28 mouse cellular contexts compared by ENCODE assay signal in the genomic region with DNA sequence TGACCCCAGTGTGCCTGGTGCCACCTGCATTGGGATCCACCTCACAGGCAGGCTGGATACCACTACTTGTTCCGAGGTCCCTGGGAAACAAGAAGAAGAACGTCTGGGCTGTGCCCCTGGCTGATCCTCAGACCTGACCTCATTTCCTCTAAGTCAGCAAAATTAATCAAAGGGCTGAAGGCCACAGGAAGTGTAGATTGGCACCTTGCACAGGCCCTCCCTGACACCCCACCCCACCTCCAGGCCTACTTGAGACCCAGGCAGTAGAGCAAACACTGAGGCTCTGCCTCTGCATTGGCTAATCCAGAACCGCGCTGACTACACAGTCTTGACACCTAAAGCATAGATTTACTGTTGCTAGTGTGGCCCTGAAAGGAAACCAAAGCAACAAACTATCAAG. TPM values are rescaled to one million over a fixed set of nuclear protein-coding genes. Genes with fewer than 3 reads are reported as not detected.
DNase-seq lines count a peak whose midpoint lies in the region; ATAC-seq and TF ChIP-seq lines count a peak whose summit lies in the region.
"Had no signal": no experiment of that assay in that cellular context is flagged by ENCODE, and none has a peak within 500 bp of the region (broad histone marks: within the 10 kb centered on the region; RNA-seq: fewer than 3 reads in every experiment).

No protein-coding gene starts in this region.

- TF ChIP-seq CTCF in liver, adult 2 months (IDR thresholded peaks at IDR 0.05; ENCODE audit: low read depth, low read length) = no peak
- TF ChIP-seq CTCF in CH12.LX (conservative IDR thresholded peaks at IDR 0.05 in 1 of 2, IDR thresholded peaks at IDR 0.05 in 1 of 2; ENCODE audit: low read depth in 2 of 2, low read length in 2 of 2) = no peak

- peak overlapping the region; percentile 50 for H3K4me3 ChIP-seq in liver, adult 2 months (ENCODE audit: insufficient read depth, low read depth, low read length)
- H3K4me3 ChIP-seq in liver, embryonic 12.5 days = no peak overlapping the region
- H3K4me3 ChIP-seq in CH12.LX (replicated peaks in 1 of 3; ENCODE audit: low read depth in 2 of 3, low read length in 2 of 3, poor library complexity in 1 of 3) = no peak overlapping the region
- H3K4me3 ChIP-seq in midbrain, embryonic 15.5 days = no peak overlapping the region
- H3K4me3 ChIP-seq: forebrain, embryonic 10.5 days; heart, adult 2 months; hindbrain, embryonic 13.5 days; kidney, embryonic 15.5 days; limb, embryonic 12.5 days; lung, embryonic 15.5 days; midbrain, embryonic 12.5 days had no signal

- dilution Hi-C loops in CH12.LX (cut with MboI; ENCODE audit: extremely low pct_ligation_motif_present, extremely low pct_unique_long_range_greater_than_20kb, low sequenced_read_pairs) = no loop called here

- no peak for ATAC-seq in liver, embryonic 12.5 days
- peak; percentile 57 to 72 for ATAC-seq in hematopoietic stem cell, adult 5-6 weeks (replicated peaks in 1 of 2; ENCODE audit: insufficient read depth in 1 of 2, low FRiP score in 2 of 2, low TSS enrichment in 1 of 2, low read depth in 1 of 2, poor library complexity in 2 of 2, severe bottlenecking in 2 of 2)
- ATAC-seq in megakaryocyte progenitor cell, adult 5-6 weeks (replicated peaks; ENCODE audit: poor library complexity) = 0 out of 2 replicates have a peak, but pooled peaks have one; percentile 14
- no peak for ATAC-seq in midbrain, embryonic 15.5 days (replicated peaks)
- ATAC-seq: activated CD4-positive, CD25-positive, alpha-beta regulatory T cell, adult 4 months; forebrain, postnatal 0 days had no signal

- DNase-seq in liver, adult 2 months (ENCODE audit: extremely low read depth, low read depth, low spot score) = peak; percentile 69
- DNase-seq in CH12.LX (ENCODE audit: extremely low read depth) = no peak
- no peak for DNase-seq in cerebellum, adult 9-11 months
- DNase-seq: adrenal gland, adult 8-10 months; cerebellum, adult 9-10 months; forebrain, postnatal 0 days; gastrocnemius, postnatal 14 days; heart, adult 2 months; kidney, adult 11 months; kidney, postnatal 4 days; lung, postnatal 4 days; spleen, adult 18-20 months; thymus, postnatal 25 days had no signal

- 15% methylated on average over 4 of the region's 4 CpGs for WGBS in liver, adult 2 months
- 48% methylated on average over 4 of the region's 4 CpGs for WGBS in liver, embryonic 12.5 days (ENCODE audit: insufficient replicate concordance)
- 82% methylated on average over 4 of the region's 4 CpGs for WGBS in midbrain, embryonic 15.5 days

- no peak for TF ChIP-seq EP300 in CH12.LX (IDR thresholded peaks at IDR 0.05; ENCODE audit: low read length)

- no peaks in the 10 kb centered on the region for H3K36me3 ChIP-seq in liver, adult 2 months (ENCODE audit: control insufficient read depth, insufficient read depth, low read length)
- H3K36me3 ChIP-seq in liver, embryonic 12.5 days = no peaks in the 10 kb centered on the region
- no peaks in the 10 kb centered on the region for H3K36me3 ChIP-seq in CH12.LX (replicated peaks in 1 of 2; ENCODE audit: control insufficient read depth in 1 of 2, insufficient read depth in 1 of 2, low read length in 1 of 2)
- no peaks in the 10 kb centered on the region for H3K36me3 ChIP-seq in midbrain, embryonic 15.5 days (replicated peaks)
- H3K36me3 ChIP-seq: forebrain, embryonic 10.5 days; hindbrain, embryonic 13.5 days; kidney, embryonic 15.5 days; limb, embryonic 12.5 days; lung, embryonic 15.5 days; midbrain, embryonic 12.5 days had no signal

- H3K27ac ChIP-seq in liver, adult 2 months (replicated peaks; ENCODE audit: insufficient read depth, low read depth, low read length) = peak overlapping the region; percentile 65
- no peak overlapping the region for H3K27ac ChIP-seq in liver, embryonic 12.5 days
- no peak overlapping the region for H3K27ac ChIP-seq in CH12.LX (ENCODE audit: insufficient read depth, low read depth)
- no peak overlapping the region for H3K27ac ChIP-seq in midbrain, embryonic 15.5 days
- H3K27ac ChIP-seq: forebrain, embryonic 10.5 days; heart, adult 2 months; hindbrain, embryonic 13.5 days; kidney, embryonic 15.5 days; limb, embryonic 12.5 days; lung, embryonic 15.5 days; midbrain, embryonic 12.5 days had no signal

- in situ Hi-C loops in CH12.LX (cut with MboI; ENCODE audit: low pct_ligation_motif_present, low pct_unique_long_range_greater_than_20kb, low sequenced_read_pairs) = loop anchor here (5.0 to 25.0 kb wide), 3 partner anchors 37 to 1097 kb away; no protein-coding TSS in a partner anchor

- no peak for TF ChIP-seq RAD21 in CH12.LX (IDR thresholded peaks at IDR 0.05; ENCODE audit: low read depth, low read length)

- H3K27me3 ChIP-seq in liver, adult 2 months (ENCODE audit: control insufficient read depth, insufficient read depth, low read length) = no peaks in the 10 kb centered on the region
- no peaks in the 10 kb centered on the region for H3K27me3 ChIP-seq in liver, embryonic 12.5 days (replicated peaks)
- no peaks in the 10 kb centered on the region for H3K27me3 ChIP-seq in CH12.LX (replicated peaks)
- H3K27me3 ChIP-seq in midbrain, embryonic 15.5 days (replicated peaks) = no peaks in the 10 kb centered on the region
- H3K27me3 ChIP-seq: limb, embryonic 12.5 days; lung, embryonic 15.5 days had no signal

- H3K9me3 ChIP-seq in liver, embryonic 12.5 days (replicated peaks) = no peaks in the 10 kb centered on the region
- no peaks in the 10 kb centered on the region for H3K9me3 ChIP-seq in CH12.LX (replicated peaks; ENCODE audit: low read length)
- no peaks in the 10 kb centered on the region for H3K9me3 ChIP-seq in midbrain, embryonic 15.5 days
- H3K9me3 ChIP-seq: forebrain, embryonic 10.5 days; hindbrain, embryonic 13.5 days; kidney, embryonic 15.5 days; limb, embryonic 12.5 days; lung, embryonic 15.5 days; midbrain, embryonic 12.5 days had no signal

- H3K4me2 ChIP-seq in liver, embryonic 12.5 days = no peak overlapping the region
- no peak overlapping the region for H3K4me2 ChIP-seq in CH12.LX (ENCODE audit: insufficient read depth, low read depth, poor library complexity, severe bottlenecking)
- H3K4me2 ChIP-seq in midbrain, embryonic 15.5 days = no peak overlapping the region
- H3K4me2 ChIP-seq: hindbrain, embryonic 13.5 days; kidney, embryonic 15.5 days; limb, embryonic 12.5 days; lung, embryonic 15.5 days; midbrain, embryonic 12.5 days had no signal

- peak overlapping the region; percentile 59 for H3K9ac ChIP-seq in liver, adult 2 months (ENCODE audit: low read depth, low read length)
- no peak overlapping the region for H3K9ac ChIP-seq in liver, embryonic 12.5 days
- no peak overlapping the region for H3K9ac ChIP-seq in CH12.LX (ENCODE audit: insufficient read depth, low read depth)
- no peak overlapping the region for H3K9ac ChIP-seq in midbrain, embryonic 15.5 days
- H3K9ac ChIP-seq: forebrain, postnatal 0 days; hindbrain, embryonic 13.5 days; kidney, embryonic 15.5 days; limb, embryonic 12.5 days; lung, embryonic 15.5 days; midbrain, embryonic 12.5 days had no signal

- peaks cover 15% of the 10 kb centered on the region; the same call in 1 of the 2 replicates for H3K79me2 ChIP-seq in liver, adult 2 months (ENCODE audit: control insufficient read depth, insufficient read depth, low read length)
- H3K79me2 ChIP-seq in CH12.LX (replicated peaks; ENCODE audit: control insufficient read depth, extremely low read depth, insufficient read depth, poor library complexity, severe bottlenecking) = no peaks in the 10 kb centered on the region

- peaks cover 27% of the 10 kb centered on the region for H3K4me1 ChIP-seq in liver, adult 2 months (ENCODE audit: control insufficient read depth, insufficient read depth, low read length)
- H3K4me1 ChIP-seq in liver, embryonic 12.5 days = peaks cover 5% of the 10 kb centered on the region; the same call in 1 of the 2 replicates
- H3K4me1 ChIP-seq in CH12.LX (ENCODE audit: control insufficient read depth in 1 of 2, insufficient read depth in 2 of 2) = peaks cover under 1 to 14% of the 10 kb centered on the region in 2 experiments; a peak in 3 of 4 replicates
- no peaks in the 10 kb centered on the region for H3K4me1 ChIP-seq in midbrain, embryonic 15.5 days
- H3K4me1 ChIP-seq: hindbrain, embryonic 13.5 days; kidney, embryonic 15.5 days; limb, embryonic 12.5 days; lung, embryonic 15.5 days; midbrain, embryonic 12.5 days had no signal

- TF ChIP-seq POLR2A in liver, adult 2 months (IDR thresholded peaks at IDR 0.05; ENCODE audit: extremely low read depth, insufficient read depth, low read length) = 0 out of 2 replicates have a peak, but pooled peaks have one; percentile 12
- no peak for TF ChIP-seq POLR2A in CH12.LX (IDR thresholded peaks at IDR 0.05; ENCODE audit: low read depth, low read length)

RNA-seq across cellular contexts. Expression of a gene that starts 1.7 kb away (rescaled TPM):
- total RNA-seq in liver, adult 2 months (2014; rRNA removed) = 137 and 158 TPM in 2 replicates
- polyA plus RNA-seq in liver, adult 2 months (2012; rRNA removed) = 263 and 285 TPM in 2 replicates
- 1.5 and 1.6 TPM in 2 replicates for polyA plus RNA-seq in liver, embryonic 12.5 days (2016; fragmentation: Nextera tagmentation; extraction: Ambion mirVana)
- total RNA-seq in CH12.LX (2012; rRNA removed) (not detected in 2 replicates), CH12.LX (2014; rRNA removed) (not detected in 2 replicates)
- not detected in 2 replicates for polyA plus RNA-seq in CH12.LX (2012; ENCODE audit: insufficient read length, low read depth)
- not detected in 2 replicates for total RNA-seq in hematopoietic stem cell, adult 5-6 weeks (2017)
- not detected in 2 replicates for total RNA-seq in megakaryocyte progenitor cell, adult 5-6 weeks (2015)
- not detected in 2 replicates for total RNA-seq in megakaryocyte progenitor cell, adult 5-6 weeks (2017)
- polyA plus RNA-seq in midbrain, embryonic 15.5 days (2015; fragmentation: Nextera tagmentation; extraction: Ambion mirVana) = not detected in 2 replicates
- total RNA-seq: forebrain, postnatal 0 days; gastrocnemius, postnatal 14 days; left cerebral cortex, postnatal 14 days; monocyte, adult 5-6 weeks had no signal
- polyA plus RNA-seq: activated CD4-positive, CD25-positive, alpha-beta regulatory T cell, adult 4 months; embryonic facial prominence, embryonic 11.5 days; forebrain, embryonic 10.5 days; forebrain, postnatal 0 days; hindbrain, embryonic 13.5 days; limb, embryonic 12.5 days; lung, embryonic 15.5 days; midbrain, embryonic 12.5 days; neural tube, embryonic 11.5 days had no signal

RNA-seq across cellular contexts. Expression of a gene that starts 17.4 kb away (rescaled TPM):
- total RNA-seq in liver, adult 2 months (2014; rRNA removed) = 0.07 TPM in 1 of 2 replicates, not detected in the other
- 0.02 TPM in 1 of 2 replicates, not detected in the other for polyA plus RNA-seq in liver, adult 2 months (2012; rRNA removed)
- 0.02 TPM in 1 of 2 replicates, not detected in the other for polyA plus RNA-seq in liver, embryonic 12.5 days (2016; fragmentation: Nextera tagmentation; extraction: Ambion mirVana)
- total RNA-seq in CH12.LX (2012; rRNA removed) = not detected in 2 replicates
- total RNA-seq in CH12.LX (2014; rRNA removed) = not detected in 2 replicates
- not detected in 2 replicates for polyA plus RNA-seq in CH12.LX (2012; ENCODE audit: insufficient read length, low read depth)
- total RNA-seq in hematopoietic stem cell, adult 5-6 weeks (2017) = not detected in 2 replicates
- not detected in 2 replicates for total RNA-seq in megakaryocyte progenitor cell, adult 5-6 weeks (2015)
- not detected in 2 replicates for total RNA-seq in megakaryocyte progenitor cell, adult 5-6 weeks (2017)
- polyA plus RNA-seq in midbrain, embryonic 15.5 days (2015; fragmentation: Nextera tagmentation; extraction: Ambion mirVana) = 0.22 and 0.24 TPM in 2 replicates
- total RNA-seq: monocyte, adult 5-6 weeks had no signal
- polyA plus RNA-seq: activated CD4-positive, CD25-positive, alpha-beta regulatory T cell, adult 4 months had no signal

RNA-seq across cellular contexts. Expression of a gene that starts 45.0 kb away (rescaled TPM):
- total RNA-seq in liver, adult 2 months (2014; rRNA removed) = 0.28 and 0.34 TPM in 2 replicates
- 0.17 and 0.20 TPM in 2 replicates for polyA plus RNA-seq in liver, adult 2 months (2012; rRNA removed)
- polyA plus RNA-seq in liver, embryonic 12.5 days (2016; fragmentation: Nextera tagmentation; extraction: Ambion mirVana) = 31.3 and 32.1 TPM in 2 replicates
- total RNA-seq in CH12.LX (2012; rRNA removed) = 0.17 and 0.25 TPM in 2 replicates
- total RNA-seq in CH12.LX (2014; rRNA removed) = 0.09 TPM in 1 of 2 replicates, not detected in the other
- polyA plus RNA-seq in CH12.LX (2012; ENCODE audit: insufficient read length, low read depth) = 0.11 TPM in 1 of 2 replicates, not detected in the other
- total RNA-seq in hematopoietic stem cell, adult 5-6 weeks (2017) = 3.4 and 4.8 TPM in 2 replicates
- total RNA-seq in megakaryocyte progenitor cell, adult 5-6 weeks (2015) = 1.1 and 1.5 TPM in 2 replicates
- total RNA-seq in megakaryocyte progenitor cell, adult 5-6 weeks (2017) = 0.46 and 1.2 TPM in 2 replicates
- polyA plus RNA-seq in midbrain, embryonic 15.5 days (2015; fragmentation: Nextera tagmentation; extraction: Ambion mirVana) = 0.23 and 0.31 TPM in 2 replicates
- polyA plus RNA-seq: activated CD4-positive, CD25-positive, alpha-beta regulatory T cell, adult 4 months had no signal

Comparison
In these comparisons a context has a peak if more than half of its experiments do, and no peak if none do; other contexts are left out.
1. ATAC-seq: peak in hematopoietic stem cell, adult 5-6 weeks (2 of 2) and megakaryocyte progenitor cell, adult 5-6 weeks (single experiment); none in liver, embryonic 12.5 days (single experiment) and midbrain, embryonic 15.5 days (single experiment).
2. RNA of a gene that starts 1.7 kb away (total RNA-seq): 137 to 158 TPM in liver, adult 2 months; not detected in CH12.LX, not detected in hematopoietic stem cell, adult 5-6 weeks and not detected in megakaryocyte progenitor cell, adult 5-6 weeks; every median in the first group is over 100 times any median in the second.